Mouse (Mus musculus) bone marrow, adult 2 months (tissue): ENCODE data around the gene Grin2a.

Source experiments
- CTCF ChIP-seq: fragments of 200-500 bp; IDR thresholded peaks from 2 replicates; pipeline ENCODE4 v1.5.1; 2011; ENCODE audit warnings: low read length, control low read depth; ENCODE audit not compliant: control insufficient read depth, insufficient read depth
- POLR2A ChIP-seq: fragments of 200-500 bp; IDR thresholded peaks from 2 replicates; pipeline ENCODE4 v1.6.1; 2011; ENCODE audit warnings: low read depth, mild to moderate bottlenecking, control low read depth, low read length, borderline replicate concordance; ENCODE audit not compliant: control insufficient read depth

- TF ChIP-seq POLR2A (no peak), CTCF (no peak)
Measured at GRCm38 (mm10) chr16:9527214-9527613, 468.1 kb downstream of the Grin2a start.
